Comparison of ENCODE assay signal across 28 mouse cellular contexts in the genomic region with DNA sequence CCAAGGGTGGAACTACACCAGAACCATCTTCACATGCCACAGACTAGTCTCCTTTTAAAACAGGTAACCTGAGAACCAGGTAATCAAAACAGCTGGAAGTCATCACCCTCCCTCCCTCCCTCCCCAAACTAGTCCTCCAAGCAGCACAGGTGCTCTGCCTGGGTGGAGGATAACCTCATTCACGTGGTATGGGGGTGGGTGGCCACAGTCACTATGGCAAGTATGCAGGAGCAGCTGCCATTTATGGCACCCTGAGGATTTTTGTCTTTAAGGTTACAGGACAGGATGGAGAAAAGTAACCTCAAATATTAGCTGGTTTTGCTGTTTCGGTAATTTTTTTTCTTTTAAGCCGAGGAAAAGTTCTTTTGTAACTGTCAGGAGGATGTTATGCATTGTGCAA.
DNase-seq lines count a peak whose midpoint lies in the region; ATAC-seq and TF ChIP-seq lines count a peak whose summit lies in the region.
"Had no signal": no experiment of that assay in that cellular context is flagged by ENCODE, and none has a peak within 500 bp of the region (broad histone marks: within the 10 kb centered on the region; RNA-seq: fewer than 3 reads in every experiment).

No protein-coding gene starts in this region.

- peak overlapping the region; percentile 84 for H3K27ac ChIP-seq in gastrocnemius, adult 2 months
- peak overlapping the region; percentile 87 for H3K27ac ChIP-seq in liver, postnatal 0 days (ENCODE audit: low read depth)
- no peak overlapping the region for H3K27ac ChIP-seq in ES-Bruce4 (ENCODE audit: insufficient read depth, low read length)
- H3K27ac ChIP-seq: embryonic facial prominence, embryonic 12.5 days; embryonic facial prominence, embryonic 15.5 days; heart, embryonic 15.5 days; hindbrain, embryonic 14.5 days; hindbrain, postnatal 0 days had no signal

- H3K9ac ChIP-seq in liver, postnatal 0 days (replicated peaks), result no peak overlapping the region
- H3K9ac ChIP-seq in ES-Bruce4 (ENCODE audit: low read depth, poor library complexity, severe bottlenecking), result no peak overlapping the region
- H3K9ac ChIP-seq: embryonic facial prominence, embryonic 12.5 days; embryonic facial prominence, embryonic 15.5 days; forebrain, postnatal 0 days; heart, embryonic 12.5 days; heart, embryonic 15.5 days; hindbrain, embryonic 14.5 days had no signal

- H3K4me1 ChIP-seq in liver, postnatal 0 days (ENCODE audit: insufficient read depth), result peaks cover 17% of the 10 kb centered on the region
- H3K4me1 ChIP-seq in ES-Bruce4 (ENCODE audit: control insufficient read depth, insufficient read depth, low read length), result no peaks in the 10 kb centered on the region
- H3K4me1 ChIP-seq: embryonic facial prominence, embryonic 12.5 days; embryonic facial prominence, embryonic 15.5 days had no signal

- H3K4me3 ChIP-seq in gastrocnemius, adult 2 months, result no peak overlapping the region
- H3K4me3 ChIP-seq in liver, postnatal 0 days (ENCODE audit: low read depth, low read length), result no peak overlapping the region
- H3K4me3 ChIP-seq in ES-Bruce4 (ENCODE audit: low read depth, low read length), result no peak overlapping the region
- H3K4me3 ChIP-seq: embryonic facial prominence, embryonic 12.5 days; embryonic facial prominence, embryonic 15.5 days; heart, embryonic 12.5 days; heart, embryonic 15.5 days had no signal

- H3K36me3 ChIP-seq in liver, postnatal 0 days (replicated peaks; ENCODE audit: insufficient read depth, low read length), result no peaks in the 10 kb centered on the region
- no peaks in the 10 kb centered on the region for H3K36me3 ChIP-seq in ES-Bruce4 (ENCODE audit: control insufficient read depth, insufficient read depth, low read length, poor library complexity, severe bottlenecking)

- intact Hi-C loops in gastrocnemius, adult 2 months (cut with DNase I), result loop anchor here (5.0 kb wide), 1 partner anchor 1055 kb away; no protein-coding TSS in a partner anchor

- TF ChIP-seq POLR2A in ES-Bruce4 (IDR thresholded peaks at IDR 0.05; ENCODE audit: insufficient read depth, low read length), result no peak

- no peak for TF ChIP-seq CTCF in gastrocnemius, adult 2 months (IDR thresholded peaks at IDR 0.05)
- no peak for TF ChIP-seq CTCF in liver, postnatal 0 days (IDR thresholded peaks at IDR 0.05; ENCODE audit: low read depth)
- no peak for TF ChIP-seq CTCF in ES-Bruce4 (IDR thresholded peaks at IDR 0.05; ENCODE audit: low read depth, low read length)

- WGBS in liver, postnatal 0 days (ENCODE audit: insufficient replicate concordance), result 59% methylated on average over 3 of the region's 3 CpGs

- H3K4me2 ChIP-seq in liver, postnatal 0 days (ENCODE audit: low read depth, low read length), result no peak overlapping the region
- H3K4me2 ChIP-seq: embryonic facial prominence, embryonic 12.5 days; embryonic facial prominence, embryonic 15.5 days; heart, embryonic 12.5 days; heart, embryonic 15.5 days; hindbrain, embryonic 14.5 days had no signal

- peak; percentile 56 for DNase-seq in gastrocnemius, adult 2 months
- no peak for DNase-seq in gastrocnemius, postnatal 25 days
- DNase-seq in liver, postnatal 0 days, result no peak
- DNase-seq in liver, result no peak
- DNase-seq in retina, embryonic 14.5 days (ENCODE audit: low spot score), result no peak
- DNase-seq in cerebellum, postnatal 10 days, result no peak
- DNase-seq: adrenal gland, adult 8-10 months; adrenal gland, postnatal 25 days; B cell, adult 2 months; cerebellum, adult 11-12 months; cerebellum, adult 8-10 months; cerebellum, postnatal 25 days; forebrain, postnatal 0 days; gastrocnemius, postnatal 10 days; heart, adult 18-20 months; heart, postnatal 10 days; heart, postnatal 4 days had no signal

- TF ChIP-seq EP300 in liver, postnatal 0 days (IDR thresholded peaks at IDR 0.05; ENCODE audit: low read depth), result no peak
- peak; percentile 89 for TF ChIP-seq EP300 in ES-Bruce4 (IDR thresholded peaks at IDR 0.05; ENCODE audit: insufficient read depth, low read depth, low read length)

- no peaks in the 10 kb centered on the region for H3K27me3 ChIP-seq in liver, postnatal 0 days (ENCODE audit: insufficient read depth, low read length)
- no peaks in the 10 kb centered on the region for H3K27me3 ChIP-seq in ES-Bruce4 (ENCODE audit: control insufficient read depth, insufficient read depth, low read length, poor library complexity, severe bottlenecking)
- H3K27me3 ChIP-seq: embryonic facial prominence, embryonic 12.5 days; embryonic facial prominence, embryonic 15.5 days; heart, embryonic 12.5 days; heart, embryonic 15.5 days had no signal

- ATAC-seq in liver, postnatal 0 days, result no peak
- ATAC-seq: activated CD4-positive, CD25-positive, alpha-beta regulatory T cell, adult 4 months; CD4-positive, CD25-positive, alpha-beta regulatory T cell, adult 4 months; forebrain, embryonic 14.5 days; forebrain, postnatal 0 days; hindbrain, postnatal 0 days; inflammation-experienced regulatory T-cells, adult 6 months had no signal

- no peaks in the 10 kb centered on the region for H3K9me3 ChIP-seq in liver, postnatal 0 days (ENCODE audit: low read length)
- H3K9me3 ChIP-seq in ES-Bruce4 (replicated peaks; ENCODE audit: control insufficient read depth, insufficient read depth, low read length, poor library complexity, severe bottlenecking), result no peaks in the 10 kb centered on the region
- H3K9me3 ChIP-seq: embryonic facial prominence, embryonic 12.5 days; embryonic facial prominence, embryonic 15.5 days; heart, embryonic 12.5 days; heart, embryonic 15.5 days had no signal
